Mouse (Mus musculus): Measurements from ENCODE around the gene Hvcn1.
"Not testable (repeated sequence)": the region's sequence is repeated elsewhere in the genome, so short reads cannot be mapped to it uniquely, and the experiment has no call there.

Hvcn1 gene

GRCm38 (mm10) chr5:122208909-122209308 is 2.3 kb downstream of the Hvcn1 start:
- no peak for DNase-seq

- peak in 1 of 2 experiments; percentile 15 for DNase-seq
Measured at GRCm38 (mm10) chr5:122209591-122210368, 3.2 kb downstream of the Hvcn1 start.

- DNase-seq, result no peak
Measured at GRCm38 (mm10) chr5:122210890-122211289, 4.3 kb downstream of the Hvcn1 start.

- DNase-seq, result no peak
Measured at GRCm38 (mm10) chr5:122212125-122212524, 5.5 kb downstream of the Hvcn1 start.

- DNase-seq, result not testable (repeated sequence)
Measured at GRCm38 (mm10) chr5:122212820-122213219, 6.2 kb downstream of the Hvcn1 start.

GRCm38 (mm10) chr5:122213861-122214260 is 7.3 kb downstream of the Hvcn1 start:
- DNase-seq, result no peak

- DNase-seq, result no peak
Measured at GRCm38 (mm10) chr5:122217636-122218035, 11.0 kb downstream of the Hvcn1 start.

- DNase-seq, result no peak
Measured at GRCm38 (mm10) chr5:122218109-122218905, 11.7 kb downstream of the Hvcn1 start.

- DNase-seq, result no peak
Measured at GRCm38 (mm10) chr5:122218928-122219327, 12.3 kb downstream of the Hvcn1 start.

GRCm38 (mm10) chr5:122219655-122220629 is 13.3 kb downstream of the Hvcn1 start:
- no peak for DNase-seq

GRCm38 (mm10) chr5:122221085-122221484 is 14.5 kb downstream of the Hvcn1 start:
- DNase-seq, result no peak

- DNase-seq, result no peak
Measured at GRCm38 (mm10) chr5:122224291-122224690, 17.7 kb downstream of the Hvcn1 start.

- DNase-seq, result no peak
Measured at GRCm38 (mm10) chr5:122228271-122228765, 21.7 kb downstream of the Hvcn1 start.

GRCm38 (mm10) chr5:122228772-122229171 is 22.2 kb downstream of the Hvcn1 start:
- no peak for DNase-seq

GRCm38 (mm10) chr5:122230816-122231215 is 24.2 kb downstream of the Hvcn1 start:
- DNase-seq, result no peak

- no peak for DNase-seq
Measured at GRCm38 (mm10) chr5:122231431-122231830, 24.8 kb downstream of the Hvcn1 start.

GRCm38 (mm10) chr5:122232004-122232403 is 25.4 kb downstream of the Hvcn1 start:
- DNase-seq, result no peak

GRCm38 (mm10) chr5:122233077-122233581 is 26.5 kb downstream of the Hvcn1 start:
- no peak for DNase-seq

GRCm38 (mm10) chr5:122233695-122234094 is 27.1 kb downstream of the Hvcn1 start:
- DNase-seq, result no peak

- no peak for DNase-seq
Measured at GRCm38 (mm10) chr5:122234319-122235195, 28.0 kb downstream of the Hvcn1 start.

- no peak for DNase-seq
Measured at GRCm38 (mm10) chr5:122235196-122235836, 28.7 kb downstream of the Hvcn1 start.
